Mouse (Mus musculus): ENCODE results near the gene Pde2a. TPM values are rescaled to one million over a fixed set of nuclear protein-coding genes. Genes with fewer than 3 reads are reported as not detected.

The Pde2a gene
- total RNA-seq, 1 experiment from 2014 or later: 132 TPM

Small RNA genes within 50 kb of the gene (microRNA-seq; reads per million reads assigned to microRNA genes)
- 27,693 to 34,898 reads per million in 2 experiments for gene Mir139

Other genes starting within 250 kb of the Pde2a start
- 16.6 and 21.5 TPM in 2 replicates for gene Atg16l2, start 119.4 kb upstream of the Pde2a start, total RNA-seq (2021)
- gene Stard10, start 104.6 kb upstream of the Pde2a start, total RNA-seq (2021): 20.2 and 77.9 TPM in 2 replicates
- 39.7 and 55.7 TPM in 2 replicates for gene Arap1, start 73.6 kb upstream of the Pde2a start, total RNA-seq (2021)
- not detected in 2 replicates for gene Gm45837, start 10.8 kb upstream of the Pde2a start, total RNA-seq (2021)
- gene Art2b, start 163.9 kb downstream of the Pde2a start, total RNA-seq (2021): 0.11 and 1.2 TPM in 2 replicates
- 97.0 and 101 TPM in 2 replicates for gene Clpb, start 241.9 kb downstream of the Pde2a start, total RNA-seq (2021)